Mouse (Mus musculus) spleen, adult 18-20 months (tissue): ENCODE data around the gene Gm9611.
"Not testable (repeated sequence)": the region's sequence is repeated elsewhere in the genome, so short reads cannot be mapped to it uniquely, and the experiment has no call there.

Experiments used
- DNase-seq, 2 experiments: peaks; one replicate each; pipeline ENCODE4 v3.0.0; 2022; ENCODE audit warnings: mixed read lengths in 2 of 2

The Gm9611 gene

GRCm38 (mm10) chr14:42297258-42297657, at the start of gene Gm9611:
TSS of gene Gm9611 (minus strand) at chr14:42297358.
- not testable (repeated sequence) for DNase-seq

GRCm38 (mm10) chr14:42309910-42310309, 12.8 kb upstream of the Gm9611 start, which contains the start of gene Gm7995:
TSS of gene Gm7995 (plus strand) at chr14:42310210.
- DNase-seq, result not testable (repeated sequence)

DNA sequence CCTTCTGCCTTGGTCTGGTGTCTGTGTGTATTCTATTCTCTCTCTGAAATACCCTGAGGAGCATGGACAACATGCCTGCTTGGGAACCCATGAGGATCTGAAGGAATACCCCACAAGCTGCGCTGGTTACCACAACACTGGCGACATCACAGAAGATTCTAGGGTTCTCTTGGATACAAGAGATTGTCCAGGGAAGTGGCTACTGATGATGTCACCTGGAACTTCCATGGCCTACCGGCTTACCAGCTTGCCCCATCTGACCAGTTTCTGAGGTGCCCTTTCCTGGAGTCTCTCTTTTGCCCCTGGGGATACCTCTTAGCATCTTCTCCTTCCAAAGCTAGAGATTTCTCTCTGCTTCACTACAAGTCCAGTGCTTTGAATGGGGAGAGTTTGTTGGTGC, 37.2 kb downstream of the Gm9611 start, which contains the start of gene Gm17026:
Gene Gm17026 (minus strand): TSS at position 101 of the 400 bp plus-strand sequence.
- DNase-seq, result not testable (repeated sequence)
